Mouse (Mus musculus) forelimb bud, embryonic 11.5 days (tissue): ENCODE measurements at regions not wholly inside any gene's neighbourhood (a gene's known extent, or its start where the extent isn't known, plus 50 kb on each side); places are given as distances from the start of the nearest gene placed in this dataset.

Experiments used
- DNase-seq: peaks from one replicate; pipeline ENCODE4 v3.0.0-alpha.2; 2012; ENCODE audit warnings: low read depth, low spot score

DNA sequence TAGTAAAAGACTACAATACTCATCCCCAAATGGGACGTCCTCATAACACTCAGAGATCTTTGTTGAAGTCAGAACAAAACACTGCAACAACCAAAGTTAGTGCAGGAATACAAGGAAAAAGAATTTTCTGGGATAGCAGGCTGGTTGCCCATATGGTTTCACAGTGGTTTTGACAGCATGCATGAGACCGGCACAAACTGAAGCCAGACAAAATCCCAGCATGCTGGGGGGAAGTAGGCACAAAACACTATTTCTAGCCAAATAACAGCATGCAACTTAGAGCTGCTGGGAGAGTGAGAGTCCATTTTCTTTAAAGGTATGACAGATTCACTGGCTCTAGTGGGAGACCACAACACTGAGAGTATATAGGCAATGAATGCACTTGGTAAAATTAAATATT is 619.1 kb upstream of the Manea start:
- DNase-seq, result no peak

DNA sequence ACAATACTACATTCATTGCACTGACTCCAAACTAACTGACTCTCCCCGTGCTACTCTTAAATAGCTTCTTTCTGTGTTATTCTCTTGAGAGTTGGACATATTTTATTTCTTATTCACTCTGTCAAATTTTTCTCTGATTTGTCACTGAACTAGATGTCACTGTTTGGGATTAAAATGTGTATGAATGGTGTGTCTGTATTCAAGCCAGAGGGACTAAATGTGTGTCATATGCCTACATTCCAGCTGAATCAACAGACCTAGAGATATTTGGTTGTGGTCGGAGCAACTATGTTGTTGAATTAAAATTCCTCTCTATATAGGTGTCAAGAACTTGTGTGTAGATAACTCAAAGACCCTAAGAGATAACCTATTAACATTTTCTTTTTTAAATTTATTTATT is 618.2 kb upstream of the Manea start:
- no peak for DNase-seq

DNA sequence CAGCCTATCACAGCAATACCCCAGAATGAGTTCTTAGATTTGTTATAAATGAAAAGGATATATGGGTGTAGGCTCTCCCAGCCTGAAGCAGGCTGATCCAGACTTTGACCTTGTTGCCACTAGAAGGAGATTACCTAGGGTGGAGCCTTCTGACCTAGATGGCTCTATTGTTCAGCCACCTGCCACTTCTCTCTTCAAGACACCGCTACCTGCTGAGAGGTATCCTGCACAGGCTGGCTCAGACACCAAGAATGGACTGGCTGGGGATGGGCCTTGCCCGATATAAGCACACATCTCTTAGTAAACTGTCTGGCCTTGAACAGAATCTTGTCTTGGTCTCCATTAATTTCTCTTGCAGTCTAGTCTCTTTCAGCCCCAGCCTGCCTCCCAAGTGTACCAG is 597.9 kb upstream of the Manea start:
- no peak for DNase-seq

DNA sequence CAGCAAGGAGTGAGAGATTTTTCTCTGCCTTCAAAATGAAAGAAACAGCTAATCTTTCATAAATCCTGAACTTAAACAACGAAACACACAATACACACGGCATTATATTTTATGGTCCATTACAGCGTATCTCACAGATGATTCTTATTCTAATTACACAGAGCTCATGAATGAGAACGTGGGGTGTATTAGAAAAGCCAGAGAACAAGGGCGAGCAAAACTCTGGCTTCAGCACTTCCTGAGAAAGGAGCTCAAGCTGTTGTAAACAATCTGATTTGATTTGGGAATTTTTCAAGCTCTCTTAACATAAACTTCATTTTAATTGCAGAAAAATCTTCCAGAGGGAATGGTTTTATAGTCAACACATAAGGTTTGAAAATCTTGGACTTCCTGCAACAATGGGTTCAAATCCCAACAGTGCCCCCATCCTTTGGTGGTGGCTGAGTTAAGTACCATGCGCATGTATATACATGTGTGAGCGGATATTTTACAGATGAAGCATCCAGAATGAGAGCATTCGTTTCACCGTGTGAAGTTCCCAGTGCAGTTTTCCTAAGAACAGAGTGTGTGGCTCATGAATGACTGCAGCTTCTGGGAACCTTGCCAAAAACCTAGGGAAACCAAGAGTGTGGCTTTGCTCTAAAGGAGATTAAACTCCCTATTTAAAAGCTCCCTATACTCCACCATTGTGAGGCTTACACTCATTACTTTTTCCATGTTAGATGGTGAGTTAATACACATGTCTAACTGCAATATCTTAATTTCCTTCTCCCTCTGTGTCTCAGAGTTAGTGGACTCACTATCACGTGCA is 587.5 kb upstream of the Manea start:
- DNase-seq, result peak; percentile 8

DNA sequence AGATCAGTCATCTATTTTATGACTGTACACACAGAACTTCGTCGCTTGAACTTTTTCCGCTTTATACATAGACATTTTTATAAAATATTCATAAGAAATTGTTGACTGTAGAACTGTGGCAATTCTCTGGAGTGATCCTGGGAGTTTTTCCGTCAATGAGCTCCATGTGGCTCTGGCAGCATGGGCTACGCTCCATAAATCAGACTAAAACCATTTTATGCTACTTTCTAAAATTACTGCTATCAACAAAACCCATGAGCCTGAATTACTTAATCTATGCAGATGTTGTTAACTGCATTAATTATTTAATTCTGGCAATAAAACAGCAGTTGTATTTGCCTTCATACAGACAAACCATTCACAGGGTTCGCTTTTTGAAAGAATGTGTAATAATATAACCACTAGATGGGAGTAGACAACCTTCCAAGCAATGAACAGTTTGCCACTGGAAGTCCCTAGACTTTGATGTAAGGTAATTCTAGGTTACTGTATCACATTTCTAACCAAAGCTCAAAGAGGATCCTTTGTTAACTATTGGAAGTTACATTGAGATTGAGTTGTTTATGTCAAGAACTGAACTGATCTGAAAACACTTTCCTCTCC is 583.3 kb upstream of the Manea start:
- DNase-seq, result peak; percentile 33

DNA sequence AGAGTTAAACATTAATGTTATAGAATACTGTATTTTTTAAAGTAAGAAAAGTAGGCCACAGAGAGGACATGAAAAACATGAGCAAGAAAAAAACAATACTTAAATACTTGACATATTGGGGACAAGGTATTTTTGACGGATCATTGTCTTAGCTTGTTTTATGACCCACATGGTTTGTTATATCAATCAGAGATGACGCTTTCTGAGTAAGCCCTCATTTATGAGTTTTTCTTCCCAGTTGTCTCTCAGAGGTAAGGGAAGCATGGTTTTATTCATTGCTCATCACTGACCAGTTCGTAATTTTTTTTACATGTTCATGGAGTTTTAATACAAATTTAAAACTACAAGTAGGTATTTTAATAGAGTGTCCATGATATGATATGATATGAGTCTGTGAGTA is 579.4 kb upstream of the Manea start:
- DNase-seq, result no peak

DNA sequence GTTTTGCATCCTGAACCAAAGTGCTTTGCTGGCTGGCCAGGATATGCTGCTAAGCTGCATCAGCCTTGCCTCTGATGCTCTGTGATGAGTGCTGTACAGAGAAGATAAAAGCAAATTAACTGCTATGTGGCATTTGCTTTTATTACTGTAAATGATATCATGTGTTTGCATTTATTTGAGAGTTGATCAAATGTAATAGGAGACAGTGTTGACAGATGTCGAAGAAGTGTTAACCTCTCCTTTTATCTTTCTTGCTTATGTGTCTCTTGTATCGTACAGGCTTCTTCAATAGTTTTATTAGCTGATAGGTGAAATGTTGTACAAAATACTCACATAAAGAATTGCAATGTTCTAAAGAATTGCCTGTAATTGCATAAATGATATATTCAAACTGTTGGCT is 541.8 kb upstream of the Manea start:
- DNase-seq, result no peak

DNA sequence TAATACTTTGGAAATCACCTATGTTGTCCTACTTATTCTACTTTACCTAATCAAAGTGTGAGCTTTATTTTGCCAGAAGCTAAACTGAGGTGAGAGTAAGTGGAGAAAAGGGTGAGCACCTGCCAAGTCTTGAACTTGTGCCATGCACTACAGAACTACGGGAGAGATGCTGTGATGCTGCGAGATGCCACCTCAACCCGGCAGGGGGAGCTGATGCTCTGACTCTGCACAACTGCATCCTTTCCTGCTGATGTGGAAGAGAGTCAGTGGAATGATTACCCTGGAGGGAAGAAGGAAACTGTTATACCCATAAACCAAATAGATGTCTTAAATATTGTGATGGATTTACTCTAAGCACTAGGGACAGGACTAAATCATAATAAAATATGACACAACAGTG is 532.3 kb upstream of the Manea start:
- DNase-seq, result peak; percentile 6

DNA sequence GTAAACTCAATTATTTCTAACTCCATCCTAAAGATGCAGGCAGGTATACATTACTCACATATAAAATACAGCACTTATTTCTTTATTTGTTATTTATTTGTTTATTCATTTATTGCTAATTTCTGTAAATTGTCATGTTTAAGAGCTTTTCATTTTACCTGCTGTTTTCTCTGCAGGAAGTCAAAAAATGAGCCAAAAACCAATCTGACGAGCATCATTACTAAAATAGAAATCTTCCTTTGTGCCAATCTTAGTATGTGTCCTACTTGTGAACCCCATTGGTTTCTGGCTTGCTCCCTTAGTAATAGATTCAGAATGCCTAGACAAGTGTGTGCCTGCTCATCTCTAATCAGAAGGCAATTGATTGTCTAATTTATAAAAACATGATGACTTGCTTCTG is 495.1 kb upstream of the Manea start:
- no peak for DNase-seq

DNA sequence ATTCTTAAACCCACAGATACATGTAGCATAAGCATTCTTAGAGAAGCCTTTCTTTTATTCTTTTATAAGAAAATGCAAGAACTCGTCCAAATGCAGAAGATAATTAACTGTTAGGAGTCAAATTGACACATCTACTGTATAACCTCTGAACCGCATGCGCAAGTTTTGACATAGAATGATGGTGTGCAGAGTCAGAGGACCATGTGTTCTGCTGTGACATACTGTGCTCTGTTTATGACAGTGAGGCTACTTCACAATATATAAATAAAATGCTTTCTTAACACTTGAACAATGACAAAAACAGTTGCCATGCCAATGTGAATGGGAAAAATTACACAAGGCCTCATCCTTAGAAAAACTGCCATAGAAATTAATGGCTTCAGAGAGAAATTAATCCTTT is 454.1 kb upstream of the Manea start:
- DNase-seq, result no peak

DNA sequence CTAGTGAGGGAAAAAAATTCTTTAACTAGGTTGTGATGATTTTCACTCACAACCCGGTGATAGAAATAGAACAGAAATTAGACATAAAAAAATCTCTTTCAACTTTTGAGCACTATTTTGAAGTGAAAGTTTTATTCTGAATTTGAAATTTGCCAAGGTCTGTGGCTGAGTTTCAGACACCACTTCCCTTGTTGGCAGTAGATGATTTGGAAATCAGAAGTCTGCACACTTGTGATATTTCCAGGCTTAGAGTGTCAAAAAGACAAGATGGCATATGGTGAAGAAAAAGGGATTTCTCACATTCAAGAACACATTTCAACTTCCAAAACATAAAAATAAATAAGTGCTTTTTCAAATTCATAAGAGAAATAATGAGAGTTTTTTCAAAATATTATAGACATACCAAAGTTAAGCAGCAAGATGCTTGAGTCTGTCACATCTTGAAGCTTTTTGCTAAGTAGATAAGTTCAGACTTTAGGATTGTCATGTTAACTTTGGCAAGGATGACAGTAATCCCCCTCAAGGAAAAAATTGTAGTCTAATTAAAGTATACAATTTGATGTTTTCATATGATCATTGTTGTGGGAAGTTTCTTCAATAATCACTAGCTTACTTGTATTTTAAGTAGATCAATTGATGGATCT is 446.6 kb upstream of the Manea start:
- no peak for DNase-seq

DNA sequence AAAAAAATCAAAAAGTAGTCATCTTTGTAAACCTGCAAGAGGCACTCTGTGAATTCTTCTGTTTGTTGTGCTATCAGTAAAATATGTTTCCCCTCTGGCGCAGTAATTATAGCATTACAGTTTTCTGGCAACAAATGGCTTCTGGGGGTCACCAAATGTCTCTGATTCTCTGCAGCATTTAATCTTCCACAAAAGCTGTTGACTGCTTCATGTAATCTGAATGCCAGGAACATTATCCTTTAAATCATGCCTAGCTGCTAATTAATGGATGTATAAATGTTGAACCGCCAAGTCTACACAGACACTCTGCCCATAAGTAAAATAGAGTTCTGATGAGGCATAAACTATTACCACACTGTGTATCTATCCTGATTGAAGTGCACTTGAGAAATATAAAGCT is 421.2 kb upstream of the Manea start:
- no peak for DNase-seq

DNA sequence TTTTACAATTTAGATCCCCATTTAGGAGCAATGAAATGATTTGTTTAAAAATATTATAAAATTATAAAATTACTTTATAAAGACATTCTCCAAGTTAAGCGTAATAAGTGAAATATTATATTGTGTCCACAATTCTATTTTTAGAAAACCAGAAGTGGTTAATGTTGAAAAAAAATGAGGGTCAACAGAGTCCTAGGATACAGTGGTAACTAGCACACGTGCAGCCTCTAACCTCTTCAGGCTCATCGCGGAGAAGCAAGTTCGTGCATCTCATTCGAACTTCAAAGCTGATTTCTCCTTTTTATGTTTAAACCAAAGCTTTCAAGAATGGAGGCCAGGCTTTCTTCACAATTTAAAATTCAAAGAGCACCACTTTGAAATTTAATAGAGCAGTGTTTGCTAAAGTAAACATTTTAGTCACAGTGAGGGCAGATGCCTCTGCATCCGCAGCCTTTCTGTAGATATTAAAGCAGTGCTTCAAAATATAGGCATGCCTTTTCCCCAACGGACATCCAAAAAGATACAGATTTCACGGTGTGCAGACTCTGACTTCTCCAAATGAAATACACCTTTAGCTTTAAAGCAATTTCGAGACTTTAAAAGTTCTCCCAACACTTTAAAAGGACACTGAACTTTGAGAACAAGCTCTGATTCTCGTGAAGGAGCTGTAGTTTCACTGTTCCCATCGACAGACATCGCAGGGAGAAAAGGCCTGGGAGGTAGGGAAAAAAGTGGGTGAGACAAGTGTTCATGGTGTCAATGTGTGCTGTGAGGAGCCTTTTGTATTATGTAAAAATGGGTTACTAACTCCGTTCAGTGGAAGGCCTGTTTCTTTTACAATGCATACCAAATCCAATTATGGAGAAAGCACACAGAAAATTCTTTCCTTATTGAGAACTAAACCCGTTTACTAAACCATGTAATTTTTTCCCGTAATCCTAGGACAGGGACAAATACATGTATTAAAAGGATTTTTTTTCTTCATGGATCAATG is 419.8 kb upstream of the Manea start:
- no peak for DNase-seq

DNA sequence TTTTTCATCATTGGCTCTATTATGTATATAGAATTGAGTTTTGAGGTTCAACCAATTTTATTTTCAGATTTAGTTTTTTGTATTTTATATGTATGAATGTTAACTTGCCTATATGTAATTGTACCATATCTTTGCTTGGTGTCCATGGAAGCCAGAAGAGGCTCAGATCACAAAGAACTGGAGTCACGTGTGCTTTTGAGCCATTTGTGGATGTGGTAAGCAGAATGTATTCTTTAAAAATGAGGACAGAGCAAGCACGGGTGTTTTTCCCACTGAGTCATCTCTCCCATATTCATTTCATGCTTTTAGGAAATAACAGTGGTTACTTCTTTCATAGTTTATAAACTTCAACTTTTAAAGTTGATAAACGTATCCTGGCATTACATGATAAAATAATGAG is 394.1 kb upstream of the Manea start:
- no peak for DNase-seq

DNA sequence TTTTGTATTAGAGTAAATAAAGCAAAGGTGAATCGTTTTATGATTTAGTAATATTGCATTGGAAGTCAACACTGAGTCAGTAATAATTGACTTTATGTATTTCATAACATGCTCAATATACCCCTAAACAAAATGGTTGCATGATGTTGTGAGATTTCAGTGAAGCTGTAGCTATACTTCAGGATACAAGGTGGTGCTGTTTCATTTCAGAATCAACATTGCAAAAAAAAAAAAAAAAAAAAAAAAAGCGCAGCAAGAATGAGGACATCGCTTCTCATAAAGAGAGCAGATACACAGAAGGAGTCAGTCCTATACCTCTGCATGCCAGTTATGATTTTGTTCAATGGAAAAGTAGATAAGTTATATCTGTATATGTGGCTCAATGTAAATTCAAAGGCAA is 389.7 kb upstream of the Manea start:
- DNase-seq, result no peak

DNA sequence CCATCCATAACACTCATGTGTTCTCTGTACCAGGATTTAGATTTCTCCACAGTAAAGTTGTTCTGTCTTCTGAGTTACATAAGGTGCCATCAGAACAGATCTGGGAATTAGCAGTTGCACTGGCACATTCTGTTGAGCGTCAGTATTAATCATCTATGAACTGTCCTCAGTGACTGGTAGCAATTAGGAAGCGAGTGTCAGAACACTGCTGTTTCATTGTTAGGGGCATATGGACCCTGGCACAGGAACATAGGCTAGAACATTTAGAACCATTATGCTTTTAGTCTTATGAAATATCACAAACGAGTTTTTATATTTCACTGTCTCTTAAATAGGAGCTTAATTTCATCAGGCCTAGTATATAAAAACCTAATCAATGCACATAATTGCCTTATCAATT is 367.7 kb upstream of the Manea start:
- DNase-seq, result no peak

DNA sequence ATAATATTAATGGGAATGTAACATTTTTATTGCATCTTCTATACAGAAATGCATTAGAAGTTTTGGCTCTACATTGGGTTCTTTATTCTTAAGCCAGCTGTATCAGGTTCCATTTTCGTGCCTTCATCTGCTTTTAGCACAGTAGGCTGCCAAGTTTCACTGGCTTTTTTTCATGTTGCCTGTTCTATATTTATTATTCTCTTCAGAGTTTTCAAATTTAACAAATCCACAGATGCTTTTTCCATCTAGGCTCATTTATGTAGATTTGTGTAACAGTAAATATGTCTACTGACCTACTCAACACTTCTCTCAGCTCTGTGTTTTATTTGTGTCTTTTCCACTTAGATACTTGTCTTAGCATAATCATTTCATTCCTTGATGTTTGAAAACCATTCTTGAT is 363.3 kb upstream of the Manea start:
- no peak for DNase-seq

DNA sequence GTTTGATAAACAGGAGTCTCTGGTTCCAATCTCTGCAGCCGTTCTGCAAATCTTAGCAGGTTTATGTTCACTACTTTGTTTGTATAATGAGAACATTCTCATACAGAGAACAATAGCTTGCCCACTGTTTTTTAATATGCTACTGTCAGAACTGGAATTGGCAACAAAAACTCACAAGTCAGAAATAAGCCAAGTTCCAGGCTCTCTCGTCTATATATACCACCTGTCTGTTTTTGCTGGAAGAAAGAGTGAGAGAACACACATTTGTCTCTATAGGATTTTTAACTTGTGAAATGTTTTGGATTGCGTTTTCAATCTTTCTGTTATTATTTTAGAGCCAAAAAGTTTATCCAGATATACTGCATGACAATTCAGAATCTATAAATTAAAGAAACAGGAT is 349.3 kb upstream of the Manea start:
- no peak for DNase-seq
